Mouse (Mus musculus): ENCODE results near the gene Aco2.

Gene Aco2

GRCm38 (mm10) chr15:81845724-81846123 lies 26.4 kb upstream of the Aco2 start:
- DNase-seq (ENCODE audit: low read depth, low spot score) = no peak

DNA sequence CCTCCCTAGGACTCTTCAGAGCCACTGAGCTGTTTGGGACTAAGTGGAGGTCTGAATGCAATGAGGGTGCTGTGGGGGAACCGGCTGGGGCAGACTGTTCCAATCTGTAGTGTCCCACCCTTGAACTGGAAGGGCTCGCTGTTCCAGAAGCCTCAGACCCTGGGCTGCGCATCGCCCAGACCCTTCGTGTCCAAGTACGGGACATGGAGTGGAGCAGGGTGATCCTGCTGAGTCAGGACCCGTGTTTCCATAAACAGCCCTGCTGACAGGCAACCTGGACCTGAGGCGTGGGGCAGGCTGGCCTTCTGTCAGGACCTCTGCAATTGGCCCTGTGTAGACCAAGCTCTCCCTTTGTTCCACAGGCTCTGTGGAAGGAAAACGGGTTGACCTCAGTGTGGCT lies 25.4 kb upstream of the Aco2 start:
- DNase-seq (ENCODE audit: low read depth, low spot score) = no peak

- no peak for DNase-seq (ENCODE audit: low read depth, low spot score)
These were observed 24.9 kb upstream of the Aco2 start for GRCm38 (mm10) chr15:81847161-81847560.

GRCm38 (mm10) chr15:81847861-81848260 lies 24.2 kb upstream of the Aco2 start:
- DNase-seq (ENCODE audit: low read depth, low spot score) = no peak

DNA sequence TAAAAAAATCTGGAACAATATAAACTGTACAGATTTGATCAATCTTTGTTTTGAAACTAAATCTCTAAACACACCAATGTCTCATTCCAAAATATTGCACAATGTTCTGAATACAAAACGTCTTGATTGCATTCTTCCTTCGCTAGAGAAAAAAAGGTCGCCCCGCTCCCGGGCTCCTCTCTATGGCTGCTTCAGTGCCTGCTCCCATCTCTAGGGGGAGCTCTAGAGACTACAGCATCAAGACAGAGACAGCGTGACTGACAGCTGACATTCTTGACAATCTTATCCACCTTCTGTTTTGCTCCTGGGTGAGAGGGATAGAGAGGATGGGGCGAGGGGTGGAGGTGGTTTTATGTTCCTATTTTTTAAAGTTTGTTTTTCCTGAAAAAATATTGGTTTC lies 23.8 kb upstream of the Aco2 start:
- DNase-seq (ENCODE audit: low read depth, low spot score) = no peak

GRCm38 (mm10) chr15:81849104-81849503 lies 23.0 kb upstream of the Aco2 start:
- DNase-seq (ENCODE audit: low read depth, low spot score) = no peak

- DNase-seq (ENCODE audit: low read depth, low spot score) = no peak
These were observed 21.4 kb upstream of the Aco2 start for GRCm38 (mm10) chr15:81850718-81851117.

GRCm38 (mm10) chr15:81851375-81851774 lies 20.7 kb upstream of the Aco2 start:
- DNase-seq (ENCODE audit: low read depth, low spot score) = no peak

DNA sequence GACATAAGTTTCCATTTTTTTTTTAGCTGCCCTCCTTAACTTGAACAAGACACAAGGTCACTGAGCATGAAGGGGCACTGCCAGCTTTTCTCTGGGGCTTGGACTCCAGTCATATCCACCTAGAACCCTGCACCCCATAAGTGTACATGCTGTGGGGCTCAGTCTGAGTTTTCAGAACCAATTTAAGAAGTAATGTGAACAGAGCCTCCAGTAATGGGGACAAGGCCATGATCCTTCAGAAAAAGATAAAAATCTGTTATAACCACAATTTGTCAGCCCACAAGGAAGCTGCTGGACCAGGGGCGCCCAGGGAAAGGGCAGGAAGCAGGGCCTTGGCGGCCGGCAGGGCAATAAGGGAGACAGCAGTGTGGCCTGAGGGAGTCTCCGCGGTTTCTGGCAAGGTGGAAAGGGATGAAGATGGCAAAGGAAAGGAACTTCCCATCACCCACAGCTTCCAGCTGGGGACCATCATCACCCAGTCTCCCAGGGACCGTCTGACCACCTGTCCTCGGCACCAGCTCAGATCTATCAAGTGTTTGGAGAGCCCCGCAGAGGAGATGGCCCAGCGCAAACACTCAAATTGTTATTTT lies 19.6 kb upstream of the Aco2 start:
- DNase-seq (ENCODE audit: low read depth, low spot score) = no peak

GRCm38 (mm10) chr15:81853081-81853480 lies 19.0 kb upstream of the Aco2 start:
- DNase-seq (ENCODE audit: low read depth, low spot score) = no peak

- peak; percentile 83 for DNase-seq (ENCODE audit: low read depth, low spot score)
These were observed 15.9 kb upstream of the Aco2 start for GRCm38 (mm10) chr15:81856030-81856790.

GRCm38 (mm10) chr15:81856938-81857723 lies 15.0 kb upstream of the Aco2 start:
- peak; percentile 83 for DNase-seq (ENCODE audit: low read depth, low spot score)

GRCm38 (mm10) chr15:81857724-81858116 lies 14.4 kb upstream of the Aco2 start:
- no peak for DNase-seq (ENCODE audit: low read depth, low spot score)

DNA sequence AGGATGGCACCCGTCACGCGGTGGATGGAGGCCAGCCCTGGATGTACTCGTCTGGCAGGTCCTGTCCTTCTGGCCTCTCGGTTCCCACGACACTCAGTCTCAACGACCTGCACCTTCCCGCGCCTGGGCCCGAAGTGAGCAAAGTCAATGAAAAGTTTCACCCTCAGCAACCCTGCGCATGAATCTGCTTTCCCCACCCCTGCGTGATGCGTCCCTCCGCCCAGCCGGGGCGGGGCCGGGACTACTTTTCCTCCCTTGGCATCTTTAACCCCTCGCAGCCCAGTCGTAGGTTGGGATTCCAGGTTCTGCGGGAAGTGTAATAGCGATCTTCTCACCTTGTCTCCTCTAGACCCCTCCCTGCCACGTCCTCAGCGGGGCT lies 14.0 kb upstream of the Aco2 start:
- DNase-seq (ENCODE audit: low read depth, low spot score) = peak; percentile 87

DNA sequence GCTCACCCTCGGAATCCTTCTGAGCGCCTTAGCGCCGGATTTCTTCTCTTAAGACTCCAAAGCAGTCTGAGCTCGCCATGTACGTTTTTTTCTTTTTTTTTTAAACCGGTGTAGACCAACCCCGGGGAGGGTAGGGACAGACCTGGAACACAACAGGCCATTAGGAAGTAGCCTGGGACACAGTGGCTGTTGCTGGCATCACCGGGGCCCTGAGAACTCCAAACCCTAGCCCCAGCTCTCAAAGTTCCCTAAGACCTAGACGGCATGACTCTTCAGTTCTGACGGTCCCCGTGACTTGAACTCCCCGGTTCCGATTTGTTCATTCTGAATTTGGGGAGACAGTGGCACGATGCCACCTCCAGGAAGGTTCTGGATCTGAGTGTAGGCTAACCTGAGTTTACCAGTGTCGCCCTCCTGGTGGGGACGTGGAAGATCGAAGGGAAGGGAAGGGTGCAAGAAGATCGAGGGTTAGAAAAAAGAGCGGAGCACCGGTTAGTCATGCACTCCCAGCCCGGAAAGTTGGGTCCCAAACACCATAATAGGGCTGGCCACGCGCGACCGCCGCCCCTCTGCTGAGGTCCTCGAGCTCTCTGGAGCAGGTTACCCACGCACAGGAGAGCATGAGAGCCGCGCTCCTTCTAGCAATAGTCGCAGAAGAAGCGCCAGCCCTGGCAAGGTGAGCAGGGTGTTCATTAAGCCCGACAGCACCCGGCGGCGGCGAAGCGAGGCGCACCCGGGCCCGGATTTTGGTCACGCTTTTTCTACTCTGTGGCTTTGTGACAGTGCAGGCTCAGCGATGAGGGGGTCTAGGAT lies 13.4 kb upstream of the Aco2 start, which contains the start of gene Tob2:
Tob2 (minus strand) TSS at position 280 of the 813 bp plus-strand sequence.
- DNase-seq (ENCODE audit: low read depth, low spot score) = no peak

DNA sequence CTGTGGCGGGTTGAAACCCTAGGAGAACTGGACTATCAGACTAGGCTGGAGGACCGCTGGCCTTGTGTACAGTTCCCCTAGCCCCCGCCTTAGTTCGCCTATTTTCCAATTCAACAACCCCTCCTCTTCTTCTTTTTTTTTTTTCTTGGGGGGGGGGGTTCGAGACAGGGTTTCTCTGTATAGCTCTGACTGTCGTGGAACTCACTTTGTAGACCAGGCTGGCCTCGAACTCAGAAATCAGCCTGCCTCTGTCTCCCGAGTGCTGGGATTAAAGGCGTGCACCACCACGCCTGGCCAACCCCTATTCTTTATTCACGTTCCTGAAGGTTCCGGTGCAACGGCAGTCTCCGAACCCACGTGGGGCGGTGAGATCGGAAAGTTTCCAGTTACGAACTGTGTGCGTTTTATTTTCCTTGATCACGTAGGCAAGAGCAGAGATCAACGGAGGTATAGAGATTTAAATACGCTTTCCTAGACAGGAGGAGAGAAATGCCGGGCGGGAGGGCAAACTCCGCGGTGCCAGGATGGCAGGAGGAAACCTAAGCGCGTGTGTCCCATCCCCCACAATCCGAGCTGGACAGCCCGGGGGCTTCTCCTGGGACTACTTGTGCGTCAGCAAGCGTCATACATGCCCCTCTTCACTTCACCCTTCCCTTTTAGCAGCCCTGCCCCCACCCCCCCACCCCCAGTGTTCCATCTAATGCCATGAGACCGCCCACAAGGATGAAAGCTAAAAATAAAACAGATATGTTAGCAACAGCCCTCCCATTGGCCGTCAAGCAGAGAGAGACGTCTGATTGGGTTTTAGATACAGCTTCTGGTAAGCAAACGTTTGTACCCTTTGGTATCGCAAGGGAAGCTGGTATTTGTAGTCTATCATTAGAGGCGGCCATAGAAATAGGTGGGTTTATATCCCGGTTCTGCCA lies 12.5 kb upstream of the Aco2 start:
- peak; percentile 96 for DNase-seq (ENCODE audit: low read depth, low spot score)

- DNase-seq (ENCODE audit: low read depth, low spot score) = no peak
These were observed 11.5 kb upstream of the Aco2 start for GRCm38 (mm10) chr15:81860471-81861135.

DNA sequence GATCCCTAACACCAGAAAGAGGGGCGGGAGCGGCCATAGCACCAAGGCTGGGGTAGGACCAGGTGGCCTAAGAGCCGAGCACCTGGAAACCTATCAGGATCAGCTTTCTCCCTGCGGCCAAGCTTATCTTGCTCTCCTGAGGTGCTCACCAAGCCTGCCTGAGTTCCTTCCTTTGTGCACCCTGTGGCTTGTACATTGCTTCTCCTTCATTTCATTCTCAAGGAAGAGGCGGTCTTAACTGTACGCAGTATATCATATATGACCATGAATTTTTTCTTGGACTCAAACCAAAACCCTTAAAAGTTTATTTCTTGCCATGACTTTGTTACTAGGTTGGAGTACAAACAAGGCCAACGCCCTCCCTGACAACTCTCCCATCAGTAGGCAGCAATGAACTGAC lies 7.9 kb upstream of the Aco2 start:
- no peak for DNase-seq (ENCODE audit: low read depth, low spot score)

- DNase-seq (ENCODE audit: low read depth, low spot score) = no peak
These were observed 2.1 kb upstream of the Aco2 start for GRCm38 (mm10) chr15:81869985-81870384.

- peak; percentile 98 for DNase-seq (ENCODE audit: low read depth, low spot score)
These were observed 376 bp upstream of the Aco2 start, which contains the start of gene Phf5a for GRCm38 (mm10) chr15:81871604-81872261. TSS of gene Phf5a (minus strand) at chr15:81871911.
